Comparison of ENCODE assay signal across 17 mouse cellular contexts in genomic region chr12:109832964-109833363, GRCm38 (mm10).
"Had no signal": no experiment of that assay in that cellular context is flagged by ENCODE, and none has a peak within 500 bp of the region (broad histone marks: within the 10 kb centered on the region; RNA-seq: fewer than 3 reads in every experiment).

No protein-coding gene starts in this region.

- DNase-seq: kidney, adult 11 months; kidney, adult 8-10 months; kidney, postnatal 10 days; kidney, postnatal 36 days; layer of hippocampus, adult 9-11 months; liver, embryonic 13.5 days; lung, adult 2 months; lung, postnatal 14 days; lung, postnatal 4 days; right cerebral cortex, adult 18-20 months; right cerebral cortex, postnatal 25 days; thymus, postnatal 25 days had no signal

- H3K36me3 ChIP-seq: intestine, embryonic 15.5 days; kidney, embryonic 15.5 days; liver, embryonic 13.5 days; midbrain, embryonic 12.5 days; neural tube, embryonic 13.5 days had no signal

- H3K27ac ChIP-seq: intestine, embryonic 15.5 days; kidney, embryonic 15.5 days; liver, embryonic 13.5 days; midbrain, embryonic 12.5 days; neural tube, embryonic 13.5 days had no signal

- H3K4me1 ChIP-seq: intestine, embryonic 15.5 days; liver, embryonic 13.5 days had no signal

- H3K9me3 ChIP-seq: intestine, embryonic 15.5 days; kidney, embryonic 15.5 days; liver, embryonic 13.5 days; midbrain, embryonic 12.5 days; neural tube, embryonic 13.5 days had no signal

- H3K4me3 ChIP-seq: intestine, embryonic 15.5 days; kidney, embryonic 15.5 days; liver, embryonic 13.5 days; midbrain, embryonic 12.5 days; myocyte; neural tube, embryonic 13.5 days had no signal

- H3K27me3 ChIP-seq: intestine, embryonic 15.5 days; kidney, embryonic 15.5 days; liver, embryonic 13.5 days; neural tube, embryonic 13.5 days had no signal
